Mouse (Mus musculus) hindbrain, embryonic 10.5 days (tissue): ENCODE data around the gene Parg. TPM values are rescaled to one million over a fixed set of nuclear protein-coding genes. Genes with fewer than 3 reads are reported as not detected.
"Not testable (repeated sequence)": the region's sequence is repeated elsewhere in the genome, so short reads cannot be mapped to it uniquely, and the experiment has no call there.

ENCODE experiments used
- DNase-seq: peaks from one replicate; pipeline ENCODE4 v3.0.0-alpha.2; 2017; ENCODE audit warnings: low spot score
- H3K27ac ChIP-seq: fragments of 300-500 bp; sonication (generic); 2 replicates; pipeline ENCODE4 v1.5.1; 2016; ENCODE audit warnings: mild to moderate bottlenecking, moderate library complexity
- H3K27me3 ChIP-seq: fragments of 300-500 bp; sonication (generic); 2 replicates; pipeline ENCODE4 v1.6.1; 2016; ENCODE audit warnings: mild to moderate bottlenecking; ENCODE audit not compliant: poor library complexity, insufficient read depth, severe bottlenecking
- H3K36me3 ChIP-seq: fragments of 300-500 bp; sonication (generic); 2 replicates; pipeline ENCODE4 v1.6.1; 2016; ENCODE audit warnings: mild to moderate bottlenecking, moderate library complexity
- H3K4me1 ChIP-seq: fragments of 300-500 bp; sonication (generic); replicated peaks from 2 replicates; pipeline ENCODE4 v1.6.1; 2016; ENCODE audit warnings: mild to moderate bottlenecking
- H3K4me3 ChIP-seq: fragments of 300-500 bp; sonication (generic); 2 replicates; pipeline ENCODE4 v1.5.1; 2016; ENCODE audit warnings: mild to moderate bottlenecking, moderate library complexity
- H3K9me3 ChIP-seq: fragments of 300-500 bp; sonication (generic); 2 replicates; pipeline ENCODE4 v1.6.1; 2016; ENCODE audit warnings: mild to moderate bottlenecking, moderate library complexity
- WGBS: fragments of 180-500 bp; shearing (Covaris S2); methylation state at CpG from one replicate; pipeline ENCODE4 v1.1.7; 2016; 5-methylcytosine and 5-hydroxymethylcytosine counted together
- polyA plus RNA-seq: library from polyadenylated mRNA; unstranded; fragments of >200 nt; fragmentation: Nextera tagmentation; extraction: Ambion mirVana; gene quantifications from 2 replicates; pipeline ENCODE4 v1.2.1, GENCODE M21; 2016

Gene Parg
- polyA plus RNA-seq, 1 experiment from 2014 or later = 40.6 TPM

DNA sequence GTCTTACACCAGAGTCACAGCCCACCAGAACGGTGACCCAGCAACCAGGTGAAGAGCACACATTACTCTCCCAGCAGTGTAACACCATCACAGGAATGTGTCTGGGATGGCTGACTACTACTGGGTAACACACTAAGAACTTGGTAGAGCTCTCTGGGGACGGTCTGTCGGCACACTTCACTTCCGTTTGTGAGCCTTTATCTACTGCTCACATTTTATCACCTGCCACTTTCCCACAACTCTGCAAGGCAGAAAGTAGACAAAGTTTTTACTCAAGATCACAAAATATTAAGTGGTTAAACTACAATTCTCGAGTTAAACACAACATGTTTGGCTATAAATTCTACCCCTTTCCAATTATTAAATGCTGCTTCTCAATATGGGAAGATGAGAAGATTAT is 9.8 kb upstream of the Parg start:
- Histone ChIP-seq H3K9me3 (no peaks in the 10 kb centered on the region), H3K4me3 (no peak overlapping the region), H3K36me3 (peaks cover 90% of the 10 kb centered on the region), H3K27ac (no peak overlapping the region), H3K4me1 (no peaks in the 10 kb centered on the region), H3K27me3 (no peaks in the 10 kb centered on the region)
- WGBS = 93% methylated on average over 5 of the region's 5 CpGs
- no peak for DNase-seq

GRCm38 (mm10) chr14:32192437-32192836 is 9.3 kb upstream of the Parg start:
- Histone ChIP-seq H3K4me3 (no peak overlapping the region), H3K36me3 (peaks cover 90% of the 10 kb centered on the region)

DNA sequence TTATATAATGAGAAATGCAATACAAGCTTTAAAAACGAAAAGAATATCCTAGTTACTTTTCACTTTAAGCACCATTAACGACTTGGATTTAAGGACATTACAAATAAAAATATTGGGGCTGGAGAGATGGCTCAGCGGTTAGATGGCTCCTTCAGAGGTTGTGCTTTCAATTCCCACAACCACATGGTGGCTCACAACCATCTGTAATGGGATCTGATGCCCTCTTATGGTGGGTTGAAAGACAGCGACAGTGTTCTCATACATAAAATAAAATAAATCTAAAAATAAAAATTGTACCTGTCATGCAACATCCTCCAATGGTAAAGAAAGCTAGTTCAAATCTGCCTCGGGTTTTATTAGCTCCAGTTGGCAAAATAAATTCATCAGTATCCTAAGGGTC is 8.2 kb upstream of the Parg start:
- H3K27ac ChIP-seq, H3K27me3 ChIP-seq, H3K4me1 ChIP-seq, H3K9me3 ChIP-seq, DNase-seq, H3K4me3 ChIP-seq: not testable (repeated sequence)
- peaks cover 90% of the 10 kb centered on the region for H3K36me3 ChIP-seq
- 81% methylated on average over 5 of the region's 5 CpGs for WGBS

More at GRCm38 (mm10) chr14:32192437-32192836, 9.3 kb upstream of the Parg start:
- H3K27ac ChIP-seq = no peak overlapping the region
- no peaks in the 10 kb centered on the region for H3K27me3 ChIP-seq
- no peaks in the 10 kb centered on the region for H3K9me3 ChIP-seq
- H3K4me1 ChIP-seq = no peaks in the 10 kb centered on the region
- WGBS = 56% methylated on average over 3 of the region's 3 CpGs
- peak; percentile 40 for DNase-seq

DNA sequence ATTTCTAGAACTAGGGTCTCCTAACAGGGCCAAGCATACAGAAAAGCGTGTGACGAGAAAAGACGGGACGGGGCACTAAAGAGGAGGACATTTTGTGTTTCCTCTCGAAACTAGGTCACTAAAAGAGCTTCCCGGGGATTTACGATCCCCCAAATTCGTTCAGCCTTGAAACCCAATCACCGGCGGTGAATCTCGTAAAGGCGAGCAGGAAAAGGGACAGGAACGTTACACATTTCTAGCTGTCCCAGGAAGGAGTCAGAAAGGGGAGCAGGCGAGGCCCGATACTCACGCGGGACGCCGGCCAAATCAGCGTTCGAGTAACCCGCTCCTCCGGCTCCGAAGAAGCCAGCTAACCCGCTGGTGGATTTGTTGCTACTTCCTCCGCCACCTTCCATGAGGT is 395 bp upstream of the Parg start:
- Histone ChIP-seq H3K27me3 (no peaks in the 10 kb centered on the region), H3K36me3 (peaks cover 43% of the 10 kb centered on the region), H3K4me3 (peak overlapping the region; percentile 98), H3K4me1 (peaks cover 27% of the 10 kb centered on the region), H3K27ac (peak overlapping the region; percentile 92), H3K9me3 (peaks cover 6% of the 10 kb centered on the region; the same call in 1 of the 2 replicates)
- under 1% methylated on average over 26 of the region's 26 CpGs for WGBS
- DNase-seq = peak; percentile 35

DNA sequence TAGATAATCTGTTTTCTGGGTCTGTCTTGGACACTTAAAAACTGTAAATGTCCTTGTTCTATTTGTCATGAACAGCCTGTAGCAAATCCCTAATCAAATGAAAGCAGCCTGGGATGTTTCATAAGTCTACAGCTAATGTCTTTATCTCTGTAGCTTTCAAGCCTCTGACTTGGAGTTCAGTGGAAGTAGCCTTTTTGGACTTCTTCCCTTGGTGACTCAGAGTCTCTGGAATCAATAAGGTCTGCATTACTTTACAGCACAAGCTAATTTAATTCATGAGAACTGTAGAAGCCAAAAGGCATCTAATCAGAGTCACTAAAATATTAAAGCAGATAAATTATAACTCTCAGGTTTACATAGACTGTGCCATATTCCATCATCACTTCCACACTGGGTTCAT is 24.9 kb downstream of the Parg start:
- no peak overlapping the region for H3K27ac ChIP-seq
- no peak overlapping the region for H3K4me3 ChIP-seq
- no peaks in the 10 kb centered on the region for H3K4me1 ChIP-seq
- DNase-seq = no peak
- H3K27me3 ChIP-seq = no peaks in the 10 kb centered on the region
- H3K9me3 ChIP-seq = no peaks in the 10 kb centered on the region
- peaks cover 24% of the 10 kb centered on the region for H3K36me3 ChIP-seq

- no peaks in the 10 kb centered on the region for H3K9me3 ChIP-seq
- no peak overlapping the region for H3K4me3 ChIP-seq
- no peaks in the 10 kb centered on the region for H3K4me1 ChIP-seq
- no peak overlapping the region for H3K27ac ChIP-seq
- H3K27me3 ChIP-seq = no peaks in the 10 kb centered on the region
- WGBS = 3% methylated on average over 2 of the region's 2 CpGs
- H3K36me3 ChIP-seq = peaks cover 24% of the 10 kb centered on the region
- DNase-seq = peak; percentile 18
Measured at GRCm38 (mm10) chr14:32228996-32229395, 27.2 kb downstream of the Parg start.

DNA sequence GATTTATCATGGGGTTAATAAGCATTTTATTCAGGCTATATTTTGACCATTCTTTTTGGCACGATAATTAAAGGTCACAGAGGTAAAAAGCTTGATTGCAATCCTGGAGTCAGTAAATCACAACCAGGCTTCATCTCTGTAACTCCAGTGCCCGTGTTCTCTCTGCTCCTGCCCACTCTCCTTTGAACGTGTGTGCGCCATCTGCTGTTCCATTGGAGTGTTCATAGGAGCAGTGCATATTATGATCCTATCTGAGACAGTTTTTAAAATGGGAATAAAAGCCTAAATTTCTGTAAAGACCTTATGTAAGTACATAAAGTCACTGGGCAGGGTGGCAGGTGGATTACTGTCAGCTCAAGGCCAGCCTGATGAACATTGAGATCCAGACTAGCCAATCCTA is 40.7 kb downstream of the Parg start:
- Histone ChIP-seq H3K4me3 (no peak overlapping the region), H3K9me3 (no peaks in the 10 kb centered on the region), H3K27ac (no peak overlapping the region), H3K27me3 (no peaks in the 10 kb centered on the region), H3K4me1 (peaks cover 23% of the 10 kb centered on the region), H3K36me3 (peaks cover 46% of the 10 kb centered on the region)
- DNase-seq = no peak
- 85% methylated on average over 4 of the region's 4 CpGs for WGBS

- Histone ChIP-seq H3K4me1 (peaks cover 28% of the 10 kb centered on the region), H3K27me3 (no peaks in the 10 kb centered on the region), H3K4me3 (no peak overlapping the region), H3K9me3 (no peaks in the 10 kb centered on the region), H3K36me3 (peaks cover 40% of the 10 kb centered on the region), H3K27ac (peak overlapping the region; percentile 64; the same call in 1 of the 2 replicates)
- 33% methylated on average over 2 of the region's 2 CpGs for WGBS
- DNase-seq = peak; percentile 13
Measured at GRCm38 (mm10) chr14:32246019-32246418, 44.3 kb downstream of the Parg start.

DNA sequence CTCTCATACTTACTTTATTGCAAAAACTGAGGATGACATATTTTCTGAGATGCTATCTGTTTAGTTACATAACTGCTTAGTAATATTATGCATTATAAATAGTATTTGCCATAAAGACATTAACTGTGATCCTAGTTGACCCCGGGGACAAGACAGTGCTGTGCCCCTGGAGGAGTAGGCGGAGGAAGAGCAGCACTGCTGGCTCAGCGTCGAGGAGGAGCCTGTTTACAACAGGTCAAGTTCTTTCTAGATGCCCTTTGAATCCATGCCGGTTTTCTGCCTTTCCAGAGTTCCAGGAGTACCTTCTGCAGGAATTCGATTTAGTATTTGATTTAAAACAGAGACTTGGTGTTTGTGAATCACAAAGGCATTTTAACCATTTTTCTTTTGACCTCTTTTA is 47.9 kb downstream of the Parg start:
- Histone ChIP-seq H3K4me3 (no peak overlapping the region), H3K4me1 (peaks cover 28% of the 10 kb centered on the region), H3K27me3 (no peaks in the 10 kb centered on the region), H3K9me3 (no peaks in the 10 kb centered on the region), H3K36me3 (peaks cover 30% of the 10 kb centered on the region), H3K27ac (no peak overlapping the region)
- WGBS = 84% methylated on average over 6 of the region's 6 CpGs
- no peak for DNase-seq

DNA sequence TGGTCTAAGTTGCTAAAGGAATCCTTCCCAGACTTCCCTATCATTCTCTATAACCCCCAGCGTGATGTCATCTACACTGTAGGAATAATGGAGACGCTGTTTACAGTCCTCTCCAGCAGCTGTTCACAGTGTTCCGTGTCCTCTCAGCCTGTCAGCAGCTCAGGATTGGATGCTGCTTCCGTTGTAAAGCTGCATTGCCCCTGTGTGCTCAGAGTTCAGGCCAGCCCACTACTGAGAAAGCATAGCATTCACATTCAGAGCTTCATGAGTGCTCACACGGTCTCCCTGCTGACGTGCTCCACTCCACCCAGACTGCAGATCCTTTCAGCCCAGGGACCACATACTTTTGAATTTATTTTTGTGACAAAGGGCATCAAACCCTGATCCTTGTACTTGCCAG is 59.1 kb downstream of the Parg start:
- WGBS = 86% methylated on average over 6 of the region's 6 CpGs
- H3K9me3 ChIP-seq = no peaks in the 10 kb centered on the region
- H3K36me3 ChIP-seq = peaks cover 62% of the 10 kb centered on the region
- no peak for DNase-seq
- no peak overlapping the region for H3K4me3 ChIP-seq
- H3K27me3 ChIP-seq = no peaks in the 10 kb centered on the region
- no peaks in the 10 kb centered on the region for H3K4me1 ChIP-seq
- H3K27ac ChIP-seq = no peak overlapping the region

- WGBS = 90% methylated on average over 2 of the region's 2 CpGs
- no peak for DNase-seq
Measured at GRCm38 (mm10) chr14:32261741-32262140, 60.0 kb downstream of the Parg start.

DNA sequence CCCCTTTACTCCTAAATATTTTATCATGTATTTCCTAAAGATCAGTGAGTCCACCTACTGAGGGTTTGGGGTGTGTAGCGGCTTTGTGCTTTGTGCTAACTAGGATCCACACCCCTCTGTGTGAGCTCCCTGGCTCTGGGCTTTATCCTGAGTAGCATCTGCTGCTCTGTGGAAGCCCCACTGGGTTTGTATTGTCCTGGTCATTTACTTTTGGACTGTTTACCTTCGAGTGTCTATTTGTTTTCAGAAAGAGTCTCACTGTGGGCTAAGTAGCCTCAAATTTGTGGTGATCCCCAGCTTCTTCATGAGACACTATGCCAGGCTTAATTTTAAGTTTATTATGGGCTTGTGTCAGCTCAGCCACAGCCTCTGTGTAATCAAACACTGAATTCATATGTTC is 67.2 kb downstream of the Parg start:
- peaks cover 36% of the 10 kb centered on the region for H3K36me3 ChIP-seq
- no peak overlapping the region for H3K27ac ChIP-seq
- no peak overlapping the region for H3K4me3 ChIP-seq
- WGBS = 65% methylated on average over 2 of the region's 2 CpGs
- no peak for DNase-seq
- H3K27me3 ChIP-seq = no peaks in the 10 kb centered on the region
- no peaks in the 10 kb centered on the region for H3K4me1 ChIP-seq
- H3K9me3 ChIP-seq = no peaks in the 10 kb centered on the region

More at GRCm38 (mm10) chr14:32261741-32262140, 60.0 kb downstream of the Parg start:
- H3K27ac ChIP-seq = no peak overlapping the region
- H3K9me3 ChIP-seq = no peaks in the 10 kb centered on the region
- peaks cover 59% of the 10 kb centered on the region for H3K36me3 ChIP-seq
- no peaks in the 10 kb centered on the region for H3K4me1 ChIP-seq
- H3K4me3 ChIP-seq = no peak overlapping the region
- H3K27me3 ChIP-seq = no peaks in the 10 kb centered on the region

DNA sequence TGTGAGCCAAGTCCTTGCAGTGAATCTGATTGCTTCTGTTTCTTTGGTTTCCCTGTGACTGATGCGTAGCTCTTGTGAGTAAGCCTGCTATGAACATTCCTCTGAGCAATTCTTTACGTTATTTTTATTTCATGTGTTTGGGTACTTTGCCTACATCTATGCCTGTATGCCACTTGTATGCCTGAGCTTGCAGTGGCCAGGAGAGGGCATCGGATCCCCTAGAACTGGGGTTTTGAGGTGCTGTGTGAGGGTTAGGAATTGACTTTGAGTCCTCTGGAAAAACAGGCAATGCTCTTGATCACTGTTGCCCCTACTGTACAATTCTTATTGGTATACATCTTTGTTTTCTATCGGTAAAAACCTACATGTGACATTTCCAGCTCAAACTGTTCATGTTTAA is 67.8 kb downstream of the Parg start:
- no peak for DNase-seq
- Histone ChIP-seq H3K4me3 (no peak overlapping the region), H3K36me3 (peaks cover 32% of the 10 kb centered on the region), H3K27me3 (no peaks in the 10 kb centered on the region), H3K9me3 (no peaks in the 10 kb centered on the region), H3K27ac (no peak overlapping the region), H3K4me1 (no peaks in the 10 kb centered on the region)
- WGBS = 95% methylated on average over 4 of the region's 4 CpGs

- Histone ChIP-seq H3K27ac (no peak overlapping the region), H3K27me3 (no peaks in the 10 kb centered on the region), H3K4me3 (no peak overlapping the region), H3K9me3 (no peaks in the 10 kb centered on the region), H3K36me3 (peaks cover 33% of the 10 kb centered on the region), H3K4me1 (0 out of 2 replicates have a peak, but pooled peaks cover 8% of the 10 kb centered on the region)
- no peak for DNase-seq
- 50% methylated on average over 12 of the region's 12 CpGs for WGBS
Measured at GRCm38 (mm10) chr14:32301622-32302021, 99.9 kb downstream of the Parg start.
